Mouse (Mus musculus): ENCODE measurements at regions not wholly inside any gene's neighbourhood (a gene's known extent, or its start where the extent isn't known, plus 50 kb on each side); places are given as distances from the start of the nearest gene placed in this dataset.
A peak's percentile ranks its signal among the peaks of the same experiment; 100 is the strongest.

GRCm38 (mm10) chr1:75612083-75612720, 66.1 kb downstream of the Slc4a3 start:
- WGBS, result 64% methylated on average over 13 of the region's 13 CpGs
- no peak overlapping the region for H3K9ac ChIP-seq (replicated peaks; ENCODE audit: low read length)
- ATAC-seq, result no peak

DNA sequence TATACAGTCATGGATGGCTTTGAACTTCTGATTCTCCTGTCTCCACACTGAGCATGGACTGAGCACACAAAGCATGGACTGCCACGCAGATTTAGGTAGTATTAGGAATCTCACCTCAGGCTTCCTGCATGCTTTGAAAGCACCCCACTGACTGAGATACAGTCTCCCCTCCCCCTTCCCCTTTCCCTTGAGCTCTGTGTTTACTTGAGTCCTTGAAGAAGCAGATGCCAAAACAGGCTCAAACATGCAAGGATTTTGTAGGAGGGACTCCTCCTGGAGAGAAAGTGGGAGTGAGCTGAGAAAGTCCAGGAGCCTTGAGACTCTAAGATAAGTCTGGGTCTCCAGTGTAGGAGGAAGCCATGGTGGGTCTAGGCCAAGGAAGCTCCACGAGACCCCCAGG, 67.1 kb downstream of the Slc4a3 start:
- H3K27me3 ChIP-seq (ENCODE audit: insufficient read depth, low read length), result no peaks in the 10 kb centered on the region
- no peaks in the 10 kb centered on the region for H3K4me1 ChIP-seq (ENCODE audit: insufficient read depth, low read length)
- ATAC-seq, result no peak
- H3K36me3 ChIP-seq (ENCODE audit: insufficient read depth, low read length), result no peaks in the 10 kb centered on the region
- no peak overlapping the region for H3K4me3 ChIP-seq (ENCODE audit: low read length)
- 60% methylated on average over 2 of the region's 2 CpGs for WGBS
- TF ChIP-seq CTCF (IDR thresholded peaks at IDR 0.05; ENCODE audit: low read depth), result no peak
- H3K4me2 ChIP-seq (ENCODE audit: low read depth, low read length), result no peak overlapping the region
- no peak for DNase-seq (ENCODE audit: low spot score)
- H3K9ac ChIP-seq (replicated peaks; ENCODE audit: low read length), result no peak overlapping the region
- H3K27ac ChIP-seq, result no peak overlapping the region
- no peaks in the 10 kb centered on the region for H3K9me3 ChIP-seq (ENCODE audit: low read length)

More at GRCm38 (mm10) chr1:75612083-75612720, 66.1 kb downstream of the Slc4a3 start:
- H3K4me1 ChIP-seq (ENCODE audit: insufficient read depth, low read length), result no peaks in the 10 kb centered on the region
- no peaks in the 10 kb centered on the region for H3K9me3 ChIP-seq (ENCODE audit: low read length)
- no peak overlapping the region for H3K27ac ChIP-seq
- DNase-seq (ENCODE audit: low spot score), result no peak
- TF ChIP-seq CTCF (IDR thresholded peaks at IDR 0.05; ENCODE audit: low read depth), result no peak
- no peaks in the 10 kb centered on the region for H3K36me3 ChIP-seq (ENCODE audit: insufficient read depth, low read length)
- no peaks in the 10 kb centered on the region for H3K27me3 ChIP-seq (ENCODE audit: insufficient read depth, low read length)
- H3K4me3 ChIP-seq (ENCODE audit: low read length), result no peak overlapping the region
- no peak overlapping the region for H3K4me2 ChIP-seq (ENCODE audit: low read depth, low read length)

DNA sequence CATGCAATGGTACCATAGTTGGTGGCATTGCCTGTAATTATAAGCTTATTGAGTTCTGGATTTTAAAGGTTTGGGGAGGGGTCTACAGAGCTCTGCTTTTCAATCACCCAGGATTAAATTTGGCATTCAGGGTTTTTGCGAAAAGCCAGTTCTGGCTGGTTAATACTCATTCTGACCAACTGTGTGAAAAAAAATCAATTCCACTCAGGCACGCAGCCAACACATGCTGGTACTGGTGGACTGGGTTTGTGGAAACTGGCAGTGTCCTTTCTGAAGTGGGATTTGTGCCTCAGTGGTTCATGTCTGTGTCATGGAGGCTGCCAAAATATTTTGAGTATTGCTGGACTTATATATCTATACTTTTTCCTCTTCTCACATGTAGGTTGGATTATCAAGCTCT, 70.9 kb downstream of the Slc4a3 start:
- no peak for ATAC-seq
- Histone ChIP-seq H3K4me2 (ENCODE audit: low read depth, low read length) (no peak overlapping the region), H3K4me3 (ENCODE audit: low read length) (no peak overlapping the region), H3K27me3 (ENCODE audit: insufficient read depth, low read length) (no peaks in the 10 kb centered on the region), H3K4me1 (ENCODE audit: insufficient read depth, low read length) (no peaks in the 10 kb centered on the region), H3K9ac (replicated peaks; ENCODE audit: low read length) (no peak overlapping the region), H3K9me3 (ENCODE audit: low read length) (no peaks in the 10 kb centered on the region), H3K27ac (no peak overlapping the region), H3K36me3 (ENCODE audit: insufficient read depth, low read length) (no peaks in the 10 kb centered on the region)
- 63% methylated on average over 2 of the region's 2 CpGs for WGBS
- peak; percentile 32 for DNase-seq (ENCODE audit: low spot score)
- TF ChIP-seq CTCF (IDR thresholded peaks at IDR 0.05; ENCODE audit: low read depth), result no peak

- TF ChIP-seq CTCF (IDR thresholded peaks at IDR 0.05; ENCODE audit: low read depth), result no peak
- Histone ChIP-seq H3K27ac (no peak overlapping the region), H3K36me3 (ENCODE audit: insufficient read depth, low read length) (no peaks in the 10 kb centered on the region), H3K4me1 (ENCODE audit: insufficient read depth, low read length) (no peaks in the 10 kb centered on the region), H3K4me3 (ENCODE audit: low read length) (no peak overlapping the region), H3K9ac (replicated peaks; ENCODE audit: low read length) (no peak overlapping the region), H3K4me2 (ENCODE audit: low read depth, low read length) (no peak overlapping the region), H3K27me3 (ENCODE audit: insufficient read depth, low read length) (no peaks in the 10 kb centered on the region), H3K9me3 (ENCODE audit: low read length) (no peaks in the 10 kb centered on the region)
- DNase-seq (ENCODE audit: low spot score) (no peak), ATAC-seq (no peak)
- WGBS, result 57% methylated on average over 7 of the region's 7 CpGs
These were observed 72.3 kb downstream of the Slc4a3 start for GRCm38 (mm10) chr1:75618367-75618790.

- DNase-seq (ENCODE audit: low spot score) (no peak), ATAC-seq (no peak)
- no peak for TF ChIP-seq CTCF (IDR thresholded peaks at IDR 0.05; ENCODE audit: low read depth)
- no peak overlapping the region for H3K4me2 ChIP-seq (ENCODE audit: low read depth, low read length)
- no peak overlapping the region for H3K27ac ChIP-seq
- H3K9me3 ChIP-seq (ENCODE audit: low read length), result no peaks in the 10 kb centered on the region
- H3K9ac ChIP-seq (replicated peaks; ENCODE audit: low read length), result no peak overlapping the region
- H3K4me1 ChIP-seq (ENCODE audit: insufficient read depth, low read length), result no peaks in the 10 kb centered on the region
- H3K4me3 ChIP-seq (ENCODE audit: low read length), result no peak overlapping the region
- no peaks in the 10 kb centered on the region for H3K36me3 ChIP-seq (ENCODE audit: insufficient read depth, low read length)
- 92% methylated on average over 2 of the region's 2 CpGs for WGBS
- H3K27me3 ChIP-seq (ENCODE audit: insufficient read depth, low read length), result no peaks in the 10 kb centered on the region
These were observed 84.2 kb downstream of the Slc4a3 start for GRCm38 (mm10) chr1:75630287-75630686.

- no peaks in the 10 kb centered on the region for H3K4me1 ChIP-seq (ENCODE audit: insufficient read depth, low read length)
- H3K27me3 ChIP-seq (ENCODE audit: insufficient read depth, low read length), result no peaks in the 10 kb centered on the region
- no peaks in the 10 kb centered on the region for H3K9me3 ChIP-seq (ENCODE audit: low read length)
- H3K27ac ChIP-seq, result no peak overlapping the region
- H3K4me3 ChIP-seq (ENCODE audit: low read length), result no peak overlapping the region
- ATAC-seq, result no peak
- H3K4me2 ChIP-seq (ENCODE audit: low read depth, low read length), result no peak overlapping the region
- no peaks in the 10 kb centered on the region for H3K36me3 ChIP-seq (ENCODE audit: insufficient read depth, low read length)
- 71% methylated on average over 1 of the region's 1 CpGs for WGBS
- DNase-seq (ENCODE audit: low spot score), result no peak
- no peak for TF ChIP-seq CTCF (IDR thresholded peaks at IDR 0.05; ENCODE audit: low read depth)
- H3K9ac ChIP-seq (replicated peaks; ENCODE audit: low read length), result no peak overlapping the region
These were observed 85.7 kb downstream of the Slc4a3 start for GRCm38 (mm10) chr1:75631729-75632128.

GRCm38 (mm10) chr1:75635591-75635990, 89.5 kb downstream of the Slc4a3 start:
- WGBS, result 78% methylated on average over 4 of the region's 4 CpGs
- no peak overlapping the region for H3K27ac ChIP-seq
- no peak overlapping the region for H3K4me3 ChIP-seq (ENCODE audit: low read length)
- no peaks in the 10 kb centered on the region for H3K36me3 ChIP-seq (ENCODE audit: insufficient read depth, low read length)
- no peaks in the 10 kb centered on the region for H3K4me1 ChIP-seq (ENCODE audit: insufficient read depth, low read length)
- no peak for TF ChIP-seq CTCF (IDR thresholded peaks at IDR 0.05; ENCODE audit: low read depth)
- no peak overlapping the region for H3K4me2 ChIP-seq (ENCODE audit: low read depth, low read length)
- no peak overlapping the region for H3K9ac ChIP-seq (replicated peaks; ENCODE audit: low read length)
- H3K9me3 ChIP-seq (ENCODE audit: low read length), result no peaks in the 10 kb centered on the region
- H3K27me3 ChIP-seq (ENCODE audit: insufficient read depth, low read length), result no peaks in the 10 kb centered on the region
- ATAC-seq, result no peak
- no peak for DNase-seq (ENCODE audit: low spot score)
